Mouse (Mus musculus) right cerebral cortex, postnatal 36 days (tissue): ENCODE results near the gene Fuca1.

Experiments
- DNase-seq, 2 experiments: peaks; one replicate each; pipeline ENCODE4 v3.0.0; 2022; ENCODE audit warnings: low spot score in 2 of 2, mixed read lengths in 1 of 2

Gene Fuca1

GRCm38 (mm10) chr4:135920304-135921241 is at the start of gene Fuca1:
Gene Fuca1, plus strand, starts transcription at chr4:135920735.
- peak; percentile 89 to 90 for DNase-seq

GRCm38 (mm10) chr4:135872015-135872414 is 48.5 kb upstream of the Fuca1 start:
- DNase-seq: no peak

- no peak for DNase-seq
Observed at GRCm38 (mm10) chr4:135872589-135873391, 47.7 kb upstream of the Fuca1 start.

DNA sequence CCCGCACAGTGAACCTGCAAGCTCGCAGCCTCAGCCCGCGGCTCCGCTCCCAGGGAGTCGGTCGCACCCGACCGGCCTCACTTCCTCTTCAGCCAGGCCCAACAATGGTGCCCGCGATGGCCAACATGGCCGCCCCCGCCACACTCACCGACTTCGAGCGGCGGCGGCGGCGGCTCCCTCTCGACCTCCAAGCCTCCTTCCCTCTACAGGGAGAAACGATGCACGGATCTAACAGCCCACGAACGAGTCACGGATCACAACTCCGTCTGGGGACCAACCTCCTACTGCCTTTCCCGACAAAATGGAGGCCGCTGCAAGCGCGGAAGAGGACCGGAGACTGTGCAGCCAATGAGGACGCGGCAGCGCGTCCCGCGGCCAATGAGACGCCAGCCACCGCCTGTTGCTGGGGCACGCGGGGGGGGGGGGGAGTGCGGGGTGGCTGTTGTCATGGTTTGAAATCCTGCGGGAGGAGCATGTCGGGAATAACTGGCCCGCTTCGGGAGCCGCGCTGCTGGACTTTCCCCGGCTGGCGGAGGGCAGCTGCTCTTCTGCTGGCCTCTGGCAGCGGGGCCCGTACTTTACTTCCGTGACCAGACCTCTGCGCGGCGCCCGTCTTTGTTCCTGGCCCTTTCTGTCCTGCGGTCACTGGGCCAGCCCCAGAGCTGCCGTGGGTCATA is 46.9 kb upstream of the Fuca1 start, which contains the start of gene Pnrc2:
Gene Pnrc2 (minus strand): TSS at position 325 of the 677 bp plus-strand sequence.
- DNase-seq: peak; percentile 85 to 87

DNA sequence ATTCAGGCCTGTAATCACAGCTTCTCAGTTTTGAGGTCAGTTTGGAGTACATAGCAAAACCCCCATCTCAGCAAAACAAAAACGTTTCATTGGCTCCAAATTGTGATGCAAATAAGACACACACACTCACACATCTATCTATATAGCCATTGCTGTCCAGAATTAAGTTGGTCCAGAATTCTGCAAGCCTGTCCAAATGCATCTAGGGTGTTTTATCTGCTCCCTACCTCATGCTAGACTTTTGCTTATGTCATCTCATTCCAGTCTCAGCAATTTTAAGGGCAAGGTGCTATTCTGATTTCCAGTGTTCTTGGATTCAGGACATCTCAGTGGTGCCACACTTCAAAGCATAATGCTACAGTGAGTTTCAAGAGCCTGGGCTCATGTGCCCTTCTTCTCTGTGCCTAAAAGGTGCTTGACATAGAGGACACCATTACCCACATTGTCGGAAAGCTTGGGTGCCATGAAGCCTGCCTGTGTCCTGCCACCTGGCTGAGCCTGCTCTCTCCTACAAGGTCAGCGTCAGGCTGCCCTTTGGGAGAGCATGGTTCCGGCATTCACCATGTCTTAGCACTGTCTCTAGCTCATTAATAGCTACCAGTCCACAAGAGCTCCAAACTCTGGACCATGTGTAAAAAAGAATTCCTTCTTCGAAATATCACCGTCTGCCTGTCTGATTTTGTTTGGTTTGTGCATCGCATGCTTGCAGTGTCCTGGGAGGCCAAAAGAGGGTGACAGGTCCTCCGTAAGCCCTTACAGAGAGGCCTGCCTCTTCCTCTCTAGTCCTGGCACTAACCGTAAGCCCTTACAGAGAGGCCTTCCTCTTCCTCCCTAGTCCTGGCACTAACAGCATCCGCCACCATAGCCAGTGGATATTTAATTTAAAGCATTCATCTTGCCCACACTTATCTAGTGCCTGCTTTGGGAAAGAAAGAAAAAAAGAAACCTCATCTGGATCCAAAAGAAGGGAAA is 45.7 kb upstream of the Fuca1 start:
- no peak for DNase-seq

DNA sequence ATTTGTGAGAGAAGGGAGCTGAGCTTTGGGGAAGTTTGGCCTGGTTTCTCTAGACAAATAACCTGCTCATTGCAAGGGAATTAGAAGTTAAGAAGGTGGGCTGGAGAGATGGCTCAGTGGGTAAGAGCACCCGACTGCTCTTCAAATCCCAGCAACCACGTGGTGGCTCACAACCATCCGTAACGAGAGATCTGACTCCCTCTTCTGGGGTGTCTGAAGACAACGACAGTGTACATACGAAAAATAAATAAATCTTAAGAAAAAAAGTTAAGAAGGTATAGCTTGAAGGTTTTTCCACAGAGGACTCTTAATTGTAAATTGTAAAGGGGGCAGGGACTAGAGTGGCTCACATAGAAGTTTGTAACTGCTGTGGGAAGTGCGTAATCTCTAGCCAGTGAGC is 45.0 kb upstream of the Fuca1 start:
- DNase-seq: no peak

DNA sequence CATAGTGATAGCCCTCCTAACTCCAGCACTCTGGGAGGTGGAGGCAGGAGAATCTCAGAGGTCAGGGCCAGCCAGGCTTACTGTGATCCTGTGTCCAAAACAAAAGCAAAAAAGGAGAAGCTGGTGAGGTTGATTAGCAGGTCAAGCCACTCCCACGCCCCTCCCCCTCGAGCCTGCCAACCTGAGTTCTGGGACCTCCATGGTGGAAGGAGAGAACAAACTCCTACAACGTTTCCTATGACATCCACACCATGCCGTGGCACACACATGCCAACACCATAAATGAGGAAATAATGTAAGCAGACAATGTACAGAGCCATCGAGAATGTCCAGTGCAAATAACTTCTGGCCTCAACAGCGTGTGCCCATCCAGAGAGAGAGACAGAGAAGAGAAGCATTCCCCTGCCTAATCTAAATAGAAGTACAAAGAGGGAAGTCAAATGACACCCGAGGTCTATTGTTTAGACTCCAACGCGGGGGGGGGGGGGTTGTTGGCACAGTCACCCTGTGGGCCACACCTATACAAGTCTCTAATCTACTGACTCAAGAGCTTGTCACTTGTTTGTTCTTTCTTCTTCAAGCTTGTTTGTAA is 44.4 kb upstream of the Fuca1 start:
- peak in 1 of 2 experiments; percentile 18 for DNase-seq

DNA sequence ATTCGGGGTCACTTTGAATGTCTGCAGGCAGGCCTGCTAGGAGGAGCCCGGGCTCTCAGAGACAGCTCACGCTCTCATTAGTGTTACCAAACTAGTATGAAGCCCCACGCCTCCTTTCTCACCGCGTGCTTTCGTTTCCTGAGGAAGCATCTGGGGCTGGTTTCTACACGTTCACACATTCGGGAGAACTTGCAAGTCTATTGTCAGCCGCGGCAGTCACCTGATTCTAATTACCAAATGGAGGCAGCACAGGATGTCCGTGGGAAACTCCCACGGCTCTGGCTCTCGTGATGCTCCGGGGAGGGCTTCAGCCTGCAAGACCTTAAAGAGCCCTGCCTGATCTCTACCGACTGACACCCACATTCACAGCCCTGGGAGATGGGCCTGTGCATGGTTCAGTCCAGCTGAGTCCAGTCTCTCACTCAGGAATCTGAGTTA is 43.9 kb upstream of the Fuca1 start:
- DNase-seq: peak; percentile 77 to 88

- no peak for DNase-seq
Observed at GRCm38 (mm10) chr4:135877742-135878141, 42.8 kb upstream of the Fuca1 start.

- no peak for DNase-seq
Observed at GRCm38 (mm10) chr4:135879021-135879420, 41.5 kb upstream of the Fuca1 start.

DNA sequence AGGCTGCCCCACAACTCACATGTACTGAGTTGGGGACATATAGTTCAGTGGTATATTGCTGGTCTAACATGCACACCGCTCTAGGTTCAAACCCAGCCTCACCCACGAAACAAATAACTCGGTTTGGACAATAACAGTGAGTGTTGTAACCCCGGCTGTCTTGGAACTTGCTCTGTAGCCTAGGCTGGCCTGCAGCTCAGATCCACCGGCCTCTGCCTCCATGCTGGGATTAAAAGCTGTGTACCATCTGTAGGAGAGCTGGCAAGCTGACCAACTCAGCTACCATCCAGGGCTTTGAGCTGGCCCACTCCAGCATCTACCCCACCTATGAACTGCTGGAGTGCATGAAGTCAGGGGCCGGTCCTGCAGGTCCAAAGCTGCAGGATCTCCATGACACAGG is 40.5 kb upstream of the Fuca1 start:
- no peak for DNase-seq

- no peak for DNase-seq
Observed at GRCm38 (mm10) chr4:135880576-135880975, 40.0 kb upstream of the Fuca1 start.

- DNase-seq: no peak
Observed at GRCm38 (mm10) chr4:135882023-135882422, 38.5 kb upstream of the Fuca1 start.

GRCm38 (mm10) chr4:135883401-135883851 is 37.1 kb upstream of the Fuca1 start:
- DNase-seq: no peak

DNA sequence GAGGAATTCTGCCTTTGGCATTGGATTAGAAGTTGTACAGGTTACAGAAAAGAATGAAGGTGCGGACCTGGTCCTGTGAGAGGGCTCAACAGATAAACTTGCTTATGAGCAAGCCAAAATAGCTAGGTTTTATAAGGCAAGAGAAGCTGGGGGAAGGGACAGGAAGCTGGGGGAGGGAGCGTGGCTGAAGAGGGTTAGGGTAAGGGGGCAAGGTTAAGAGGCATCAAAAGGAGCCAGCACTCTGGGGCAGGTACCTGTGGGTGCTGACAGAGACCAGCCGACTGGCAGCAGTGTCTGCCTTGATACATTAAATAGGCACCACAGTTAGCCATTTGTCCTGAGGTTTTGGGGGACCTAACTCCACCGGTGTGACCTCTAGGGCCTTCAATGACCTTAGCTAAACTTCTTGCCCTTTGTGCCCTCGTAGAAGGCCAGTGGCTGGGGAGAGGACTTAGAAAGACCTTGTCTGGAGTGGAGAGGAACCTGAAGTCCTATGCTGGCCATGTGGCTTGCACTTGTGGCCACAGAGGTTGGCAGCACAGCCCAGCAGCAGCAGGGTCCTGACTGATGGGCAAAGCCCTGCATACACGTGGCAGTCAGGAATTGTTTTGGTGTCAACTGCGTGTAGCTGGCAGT is 36.5 kb upstream of the Fuca1 start:
- no peak for DNase-seq

DNA sequence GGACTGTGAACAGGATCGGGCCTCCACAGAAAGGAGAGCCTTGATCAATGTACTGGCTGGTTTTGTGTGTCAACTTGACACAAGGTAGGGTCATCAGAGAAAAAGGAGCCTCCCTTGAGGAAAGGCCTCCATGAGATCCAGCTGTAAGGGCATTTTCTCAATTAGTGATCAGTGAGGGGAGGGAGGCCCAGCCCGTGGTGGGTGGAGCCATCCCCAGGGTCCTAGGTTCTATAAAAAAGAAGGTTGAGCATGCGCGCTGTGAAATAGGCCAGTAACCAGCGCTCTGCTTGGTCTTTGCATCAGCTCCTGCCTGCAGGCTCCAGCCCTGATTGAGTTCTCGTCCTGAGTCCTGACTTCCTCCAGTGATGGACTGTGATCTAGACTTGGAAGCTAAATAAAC is 36.0 kb upstream of the Fuca1 start:
- DNase-seq: no peak

DNA sequence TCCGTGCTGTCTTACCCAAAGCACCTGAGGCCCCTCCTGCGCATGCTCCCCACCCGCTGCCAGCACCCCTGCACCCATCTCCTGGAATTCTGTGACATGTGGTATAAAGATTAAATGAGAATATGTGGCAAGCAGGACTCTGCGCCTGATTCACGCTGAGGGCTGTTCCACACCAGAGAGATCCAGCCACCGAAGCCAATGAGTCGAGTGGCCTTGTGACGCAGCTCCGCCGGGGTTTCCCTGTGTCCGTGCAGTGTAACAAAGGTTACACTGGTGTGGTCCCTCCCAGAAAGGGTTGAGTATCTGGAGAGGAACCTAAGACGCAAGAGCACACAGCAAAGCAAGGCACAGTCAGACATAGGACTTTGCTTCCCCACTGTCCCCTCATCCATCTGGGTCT is 34.9 kb upstream of the Fuca1 start:
- no peak for DNase-seq

DNA sequence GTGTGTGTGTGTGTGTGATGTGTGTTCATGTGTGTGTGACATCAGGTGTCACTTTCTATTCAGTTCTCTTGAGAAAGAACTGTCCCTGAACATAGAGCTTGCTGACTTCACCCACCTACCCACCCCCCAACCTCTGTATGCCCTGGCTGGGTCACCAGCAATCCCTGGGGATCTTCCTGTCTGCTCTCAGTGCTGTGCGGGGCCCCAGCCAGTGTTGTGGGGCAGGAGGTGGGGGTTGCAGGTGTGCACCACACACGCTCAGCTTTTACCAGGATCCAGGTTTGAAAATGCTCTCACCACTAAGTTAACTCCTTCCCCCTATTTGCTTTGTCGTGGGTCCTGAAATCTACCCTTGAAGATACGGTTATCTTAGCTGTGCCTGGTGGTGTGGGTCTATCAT is 34.4 kb upstream of the Fuca1 start:
- no peak for DNase-seq

GRCm38 (mm10) chr4:135888448-135889057 is 32.0 kb upstream of the Fuca1 start:
- DNase-seq: no peak
